Mouse (Mus musculus): ENCODE data around the gene Trappc2l. TPM values are rescaled to one million over a fixed set of nuclear protein-coding genes. Genes with fewer than 3 reads are reported as not detected.

Gene Trappc2l
- total RNA-seq, 2 experiments from 2014 or later = 79.1 to 87.3 TPM

GRCm38 (mm10) chr8:122584981-122585380 is 26.5 kb upstream of the Trappc2l start:
- DNase-seq = no peak

GRCm38 (mm10) chr8:122585411-122585891 is 26.0 kb upstream of the Trappc2l start:
- no peak for DNase-seq

- DNase-seq = no peak
Measured at GRCm38 (mm10) chr8:122586171-122586570, 25.3 kb upstream of the Trappc2l start.

- DNase-seq = no peak
Measured at GRCm38 (mm10) chr8:122586749-122587148, 24.7 kb upstream of the Trappc2l start.

GRCm38 (mm10) chr8:122593240-122593639 is 18.2 kb upstream of the Trappc2l start:
- no peak for DNase-seq

- no peak for DNase-seq
Measured at GRCm38 (mm10) chr8:122593783-122594507, 17.5 kb upstream of the Trappc2l start.

GRCm38 (mm10) chr8:122596031-122596430 is 15.4 kb upstream of the Trappc2l start:
- no peak for DNase-seq

- DNase-seq = no peak
Measured at GRCm38 (mm10) chr8:122600666-122601065, 10.8 kb upstream of the Trappc2l start.

GRCm38 (mm10) chr8:122604640-122605039 is 6.8 kb upstream of the Trappc2l start:
- DNase-seq = no peak

GRCm38 (mm10) chr8:122605367-122605766 is 6.1 kb upstream of the Trappc2l start:
- DNase-seq = no peak

- no peak for DNase-seq
Measured at GRCm38 (mm10) chr8:122606810-122607209, 4.6 kb upstream of the Trappc2l start.

- no peak for DNase-seq
Measured at GRCm38 (mm10) chr8:122610209-122610608, 1.2 kb upstream of the Trappc2l start.

GRCm38 (mm10) chr8:122610612-122611277 is 695 bp upstream of the Trappc2l start:
- peak in 1 of 2 experiments; percentile 32 for DNase-seq

- DNase-seq = no peak
Measured at GRCm38 (mm10) chr8:122616181-122616905, 4.9 kb downstream of the Trappc2l start.

- DNase-seq = peak; percentile 56 to 74
Measured at GRCm38 (mm10) chr8:122617947-122618546, 6.6 kb downstream of the Trappc2l start.

- no peak for DNase-seq
Measured at GRCm38 (mm10) chr8:122618660-122619378, 7.4 kb downstream of the Trappc2l start.

- no peak for DNase-seq
Measured at GRCm38 (mm10) chr8:122620446-122620845, 9.0 kb downstream of the Trappc2l start.

GRCm38 (mm10) chr8:122622727-122623126 is 11.3 kb downstream of the Trappc2l start, which contains the start of gene Pabpn1l:
Pabpn1l (minus strand) TSS chr8:122622739.
- DNase-seq = no peak

GRCm38 (mm10) chr8:122623844-122624642 is 12.6 kb downstream of the Trappc2l start:
- DNase-seq = no peak

- no peak for DNase-seq
Measured at GRCm38 (mm10) chr8:122624653-122625052, 13.2 kb downstream of the Trappc2l start.

GRCm38 (mm10) chr8:122625811-122626210 is 14.4 kb downstream of the Trappc2l start:
- no peak for DNase-seq

Data from layer of hippocampus, postnatal 36 days (tissue).